Mouse (Mus musculus) embryonic facial prominence, embryonic 15.5 days (tissue): ENCODE data around the gene Cdk17. TPM values are rescaled to one million over a fixed set of nuclear protein-coding genes. Genes with fewer than 3 reads are reported as not detected.

Experiments
- ATAC-seq: fragments of 200-750 bp; cut with Nextera tagmentation; 2 replicates; pipeline ENCODE4 v1.8.0; 2017; ENCODE audit warnings: low read depth, moderate TSS enrichment; ENCODE audit not compliant: insufficient number of reproducible peaks, low FRiP score, low TSS enrichment
- H3K27ac ChIP-seq: fragments of 300-500 bp; sonication (generic); replicated peaks from 2 replicates; pipeline ENCODE4 v1.5.1; 2015; ENCODE audit warnings: mild to moderate bottlenecking, inconsistent platforms
- H3K27me3 ChIP-seq: fragments of 300-500 bp; sonication (generic); 2 replicates; pipeline ENCODE4 v1.6.1; 2015; ENCODE audit warnings: inconsistent platforms
- H3K36me3 ChIP-seq: fragments of 300-500 bp; sonication (generic); 2 replicates; pipeline ENCODE4 v1.6.1; 2015; ENCODE audit warnings: mild to moderate bottlenecking, inconsistent platforms
- H3K4me1 ChIP-seq: fragments of 300-500 bp; sonication (generic); 2 replicates; pipeline ENCODE4 v1.6.1; 2015; ENCODE audit warnings: inconsistent platforms
- H3K4me2 ChIP-seq: fragments of 300-500 bp; sonication (generic); replicated peaks from 2 replicates; pipeline ENCODE4 v1.6.1; 2015; ENCODE audit warnings: mild to moderate bottlenecking, inconsistent platforms
- H3K4me3 ChIP-seq: fragments of 300-500 bp; sonication (generic); replicated peaks from 2 replicates; pipeline ENCODE4 v1.5.1; 2015; ENCODE audit warnings: mild to moderate bottlenecking, inconsistent platforms
- H3K9ac ChIP-seq: fragments of 300-500 bp; sonication (generic); 2 replicates; pipeline ENCODE4 v1.6.1; 2015; ENCODE audit warnings: inconsistent platforms
- H3K9me3 ChIP-seq: fragments of 300-500 bp; sonication (generic); replicated peaks from 2 replicates; pipeline ENCODE4 v1.6.1; 2016; ENCODE audit warnings: inconsistent platforms
- WGBS: fragments of 180-500 bp; shearing (Covaris S2); methylation state at CpG from one replicate; pipeline ENCODE4 v1.1.7; 2015; 5-methylcytosine and 5-hydroxymethylcytosine counted together
- polyA plus RNA-seq: library from polyadenylated mRNA; unstranded; fragments of >200 nt; fragmentation: Nextera tagmentation; extraction: Ambion mirVana; gene quantifications from 2 replicates; pipeline ENCODE4 v1.2.1, GENCODE M21; 2015

The Cdk17 gene
- 16.8 and 17.5 TPM in 2 replicates for polyA plus RNA-seq

GRCm38 (mm10) chr10:93160807-93161510 lies at the start of gene Cdk17:
Gene Cdk17 (plus strand): TSS chr10:93160875.
- no peaks in the 10 kb centered on the region for H3K27me3 ChIP-seq
- peak within 1 kb of the TSS; percentile 99 for H3K27ac ChIP-seq
- H3K9me3 ChIP-seq, result no peaks in the 10 kb centered on the region
- WGBS, result under 1% methylated on average over 97 of the region's 97 CpGs
- peaks cover 22% of the 10 kb centered on the region for H3K4me1 ChIP-seq
- H3K4me2 ChIP-seq, result peak within 1 kb of the TSS; percentile 60
- peak within 1 kb of the TSS; percentile 95 for H3K9ac ChIP-seq
- H3K4me3 ChIP-seq, result peak within 1 kb of the TSS; percentile 95
- no peaks in the 10 kb centered on the region for H3K36me3 ChIP-seq
- ATAC-seq, result peak; percentile 76

- Histone ChIP-seq H3K4me3 (no peak overlapping the region), H3K4me1 (no peaks in the 10 kb centered on the region), H3K27me3 (no peaks in the 10 kb centered on the region), H3K4me2 (no peak overlapping the region), H3K9ac (no peak overlapping the region), H3K36me3 (no peaks in the 10 kb centered on the region), H3K9me3 (no peaks in the 10 kb centered on the region), H3K27ac (no peak overlapping the region)
- 47% methylated on average over 8 of the region's 8 CpGs for WGBS
- no peak for ATAC-seq
Observed at GRCm38 (mm10) chr10:93111412-93111811, 49.3 kb upstream of the Cdk17 start.

DNA sequence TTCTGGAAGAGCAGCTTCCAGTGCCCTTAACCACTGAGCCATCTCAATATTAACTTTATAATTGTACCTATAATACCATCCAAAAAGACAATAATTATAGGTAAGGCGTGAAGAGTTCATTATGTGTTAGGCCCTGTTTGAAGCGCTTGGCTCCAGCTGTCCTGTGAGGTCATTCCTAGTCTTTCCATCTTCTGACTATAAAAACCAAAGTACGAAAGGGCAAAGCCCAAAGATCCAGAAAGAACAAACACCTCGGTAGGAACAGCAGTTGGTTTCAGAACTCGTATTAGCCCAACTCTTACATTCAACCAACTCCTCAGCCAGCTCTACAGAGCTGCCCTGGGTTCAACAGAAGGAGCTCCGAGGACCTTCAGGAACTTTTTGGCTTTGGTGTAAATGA lies 48.7 kb upstream of the Cdk17 start:
- Histone ChIP-seq H3K9me3 (no peaks in the 10 kb centered on the region), H3K4me3 (no peak overlapping the region), H3K36me3 (no peaks in the 10 kb centered on the region), H3K27ac (no peak overlapping the region), H3K4me1 (no peaks in the 10 kb centered on the region), H3K4me2 (no peak overlapping the region), H3K27me3 (no peaks in the 10 kb centered on the region), H3K9ac (no peak overlapping the region)
- 92% methylated on average over 6 of the region's 6 CpGs for WGBS
- no peak for ATAC-seq

DNA sequence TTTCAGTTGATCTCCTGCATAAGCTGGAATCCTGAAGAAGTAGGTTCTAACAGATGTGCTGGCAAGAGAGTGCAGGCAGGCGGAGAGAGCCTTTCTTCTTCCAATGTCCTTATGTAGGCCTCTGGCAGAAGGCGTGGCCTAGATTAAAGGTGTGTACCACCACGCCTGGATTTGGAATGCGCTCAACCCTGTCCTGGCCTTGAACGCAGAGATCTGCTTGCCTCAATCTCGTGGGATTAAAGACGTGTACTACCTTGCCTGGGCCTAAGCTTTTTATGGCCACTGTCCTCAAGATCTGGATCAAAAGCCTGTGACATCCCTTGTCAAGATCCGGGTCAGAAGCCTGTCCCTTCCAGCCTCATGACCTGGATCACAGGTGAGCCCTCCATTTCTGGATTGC lies 46.7 kb upstream of the Cdk17 start:
- Histone ChIP-seq H3K27me3 (no peaks in the 10 kb centered on the region), H3K9ac (no peak overlapping the region), H3K4me2 (no peak overlapping the region), H3K4me1 (no peaks in the 10 kb centered on the region), H3K9me3 (no peaks in the 10 kb centered on the region), H3K4me3 (no peak overlapping the region), H3K27ac (no peak overlapping the region), H3K36me3 (no peaks in the 10 kb centered on the region)
- no peak for ATAC-seq
- WGBS, result 76% methylated on average over 8 of the region's 8 CpGs

GRCm38 (mm10) chr10:93114782-93115181 lies 45.9 kb upstream of the Cdk17 start:
- Histone ChIP-seq H3K36me3 (no peaks in the 10 kb centered on the region), H3K27ac (no peak overlapping the region), H3K9me3 (no peaks in the 10 kb centered on the region), H3K27me3 (no peaks in the 10 kb centered on the region), H3K9ac (no peak overlapping the region), H3K4me2 (no peak overlapping the region), H3K4me3 (no peak overlapping the region), H3K4me1 (no peaks in the 10 kb centered on the region)
- 78% methylated on average over 1 of the region's 1 CpGs for WGBS
- ATAC-seq, result no peak

GRCm38 (mm10) chr10:93115743-93116142 lies 44.9 kb upstream of the Cdk17 start:
- H3K27me3 ChIP-seq, result no peaks in the 10 kb centered on the region

GRCm38 (mm10) chr10:93116636-93117035 lies 44.0 kb upstream of the Cdk17 start:
- H3K4me3 ChIP-seq, result no peak overlapping the region
- no peak overlapping the region for H3K9ac ChIP-seq
- no peaks in the 10 kb centered on the region for H3K36me3 ChIP-seq
- H3K4me1 ChIP-seq, result no peaks in the 10 kb centered on the region
- H3K27me3 ChIP-seq, result no peaks in the 10 kb centered on the region
- no peak for ATAC-seq
- WGBS, result 83% methylated on average over 3 of the region's 3 CpGs
- H3K4me2 ChIP-seq, result no peak overlapping the region
- H3K9me3 ChIP-seq, result no peaks in the 10 kb centered on the region
- no peak overlapping the region for H3K27ac ChIP-seq

More at GRCm38 (mm10) chr10:93115743-93116142, 44.9 kb upstream of the Cdk17 start:
- no peaks in the 10 kb centered on the region for H3K36me3 ChIP-seq
- H3K4me3 ChIP-seq, result no peak overlapping the region
- no peak overlapping the region for H3K27ac ChIP-seq
- no peaks in the 10 kb centered on the region for H3K4me1 ChIP-seq
- no peak overlapping the region for H3K4me2 ChIP-seq
- H3K9me3 ChIP-seq, result no peaks in the 10 kb centered on the region
- ATAC-seq, result no peak
- H3K9ac ChIP-seq, result no peak overlapping the region
- 85% methylated on average over 1 of the region's 1 CpGs for WGBS

DNA sequence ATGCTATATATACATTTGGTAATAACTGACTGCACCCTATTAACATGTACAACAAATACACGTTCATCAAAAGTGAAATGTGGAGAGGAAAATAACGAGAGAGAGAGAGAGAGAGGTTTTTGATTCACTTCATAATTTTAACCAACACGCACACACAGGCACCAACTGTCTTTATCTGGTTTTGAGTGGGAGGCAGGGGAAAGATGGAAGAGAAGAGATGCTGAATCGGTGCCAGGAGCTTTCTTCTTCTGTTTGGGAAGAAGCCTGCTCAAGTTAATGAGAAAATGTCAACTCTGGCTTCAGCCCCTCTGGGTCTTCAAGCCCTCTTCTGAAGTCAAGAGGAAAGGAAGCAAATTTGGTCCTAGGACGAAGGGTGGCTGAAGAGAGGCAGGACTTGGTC lies 40.9 kb upstream of the Cdk17 start:
- no peak overlapping the region for H3K27ac ChIP-seq
- 0 out of 2 replicates have a peak, but pooled peaks cover 3% of the 10 kb centered on the region for H3K4me1 ChIP-seq
- WGBS, result 75% methylated on average over 5 of the region's 5 CpGs
- H3K36me3 ChIP-seq, result no peaks in the 10 kb centered on the region
- no peak for ATAC-seq
- H3K9ac ChIP-seq, result no peak overlapping the region
- no peaks in the 10 kb centered on the region for H3K27me3 ChIP-seq
- H3K9me3 ChIP-seq, result no peaks in the 10 kb centered on the region
- H3K4me3 ChIP-seq, result no peak overlapping the region
- no peak overlapping the region for H3K4me2 ChIP-seq

DNA sequence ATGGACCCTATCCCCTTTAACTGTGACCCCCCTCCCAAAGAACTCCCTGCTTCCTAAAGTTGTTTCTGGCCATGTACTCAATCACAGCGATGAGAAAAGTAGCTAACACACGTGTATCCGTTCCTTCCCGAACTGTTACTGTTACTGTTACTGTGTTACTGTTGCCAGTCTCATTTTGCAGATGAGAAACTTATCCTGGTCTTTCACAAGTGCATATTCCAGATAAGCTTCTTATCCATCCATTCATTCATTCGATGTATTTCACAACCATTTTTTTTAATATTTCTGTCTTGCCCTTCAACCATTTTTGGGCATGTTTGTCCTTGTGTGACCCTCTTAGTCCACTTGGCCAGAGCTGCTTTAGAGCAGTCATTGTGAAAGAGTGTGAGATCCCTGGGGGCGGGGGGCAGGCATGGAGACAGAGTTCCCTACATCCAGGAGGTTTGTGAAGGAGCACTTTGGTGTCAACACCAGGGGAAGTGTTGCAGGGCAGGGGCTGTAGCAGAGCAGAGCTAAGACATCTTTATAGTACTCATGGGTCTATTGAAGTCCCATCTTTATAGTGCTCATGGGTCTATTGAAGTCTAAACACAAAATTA lies 39.3 kb upstream of the Cdk17 start:
- Histone ChIP-seq H3K4me3 (no peak overlapping the region), H3K36me3 (no peaks in the 10 kb centered on the region), H3K4me1 (0 out of 2 replicates have a peak, but pooled peaks cover 3% of the 10 kb centered on the region), H3K9ac (no peak overlapping the region), H3K27ac (no peak overlapping the region), H3K9me3 (no peaks in the 10 kb centered on the region), H3K27me3 (no peaks in the 10 kb centered on the region), H3K4me2 (no peak overlapping the region)
- 91% methylated on average over 6 of the region's 6 CpGs for WGBS
- ATAC-seq, result no peak

- Histone ChIP-seq H3K36me3 (no peaks in the 10 kb centered on the region), H3K9ac (no peak overlapping the region), H3K4me3 (no peak overlapping the region), H3K9me3 (no peaks in the 10 kb centered on the region), H3K4me2 (no peak overlapping the region), H3K4me1 (0 out of 2 replicates have a peak, but pooled peaks cover 3% of the 10 kb centered on the region), H3K27ac (no peak overlapping the region), H3K27me3 (no peaks in the 10 kb centered on the region)
- no peak for ATAC-seq
- WGBS, result 64% methylated on average over 12 of the region's 12 CpGs
Observed at GRCm38 (mm10) chr10:93122399-93123184, 38.1 kb upstream of the Cdk17 start.

DNA sequence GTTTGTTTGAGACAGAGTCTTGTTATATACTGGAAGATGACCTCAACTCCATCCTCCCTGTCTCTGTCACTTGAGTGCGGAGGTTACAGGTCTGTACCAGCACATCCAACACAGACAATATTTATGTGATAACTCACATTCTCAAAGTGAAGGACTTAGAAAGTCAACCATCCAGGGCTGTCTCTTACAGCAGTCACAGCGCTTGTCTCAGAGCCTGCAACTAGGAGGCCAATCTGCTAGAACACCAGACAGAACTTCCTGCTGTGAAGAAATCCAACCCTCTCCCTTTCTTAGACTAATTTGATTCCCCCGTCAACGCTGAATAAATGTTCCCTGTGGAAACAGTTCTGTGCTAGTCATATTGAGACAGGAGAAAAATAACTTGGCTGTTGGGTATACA lies 37.4 kb upstream of the Cdk17 start:
- 0 out of 2 replicates have a peak, but pooled peaks cover 3% of the 10 kb centered on the region for H3K4me1 ChIP-seq
- H3K9ac ChIP-seq, result no peak overlapping the region
- no peak overlapping the region for H3K27ac ChIP-seq
- 69% methylated on average over 4 of the region's 4 CpGs for WGBS
- H3K4me2 ChIP-seq, result no peak overlapping the region
- no peak for ATAC-seq
- no peak overlapping the region for H3K4me3 ChIP-seq
- H3K36me3 ChIP-seq, result no peaks in the 10 kb centered on the region
- H3K27me3 ChIP-seq, result no peaks in the 10 kb centered on the region
- H3K9me3 ChIP-seq, result no peaks in the 10 kb centered on the region
